In genomic region chr9:107698611-107699190, GRCm38 (mm10) we compare ENCODE assay signal across 9 mouse cellular contexts. TPM values are rescaled to one million over a fixed set of nuclear protein-coding genes. Genes with fewer than 3 reads are reported as not detected.
A peak's percentile ranks its signal among the peaks of the same experiment; 100 is the strongest.
DNase-seq lines count a peak whose midpoint lies in the region; ATAC-seq and TF ChIP-seq lines count a peak whose summit lies in the region.
"Had no signal": no experiment of that assay in that cellular context is flagged by ENCODE, and none has a peak within 500 bp of the region (broad histone marks: within the 10 kb centered on the region; RNA-seq: fewer than 3 reads in every experiment).

No protein-coding gene starts in this region.

- 0 out of 2 replicates have a peak overlapping the region, but pooled peaks have one; percentile 21 for H3K9ac ChIP-seq in forebrain, embryonic 14.5 days (ENCODE audit: low read length)
- no peak overlapping the region for H3K9ac ChIP-seq in neural tube, embryonic 11.5 days (ENCODE audit: low read length)

- no peak overlapping the region for H3K4me3 ChIP-seq in gastrocnemius, adult 2 months
- H3K4me3 ChIP-seq in forebrain, embryonic 14.5 days (ENCODE audit: low read depth, low read length): no peak overlapping the region
- no peak overlapping the region for H3K4me3 ChIP-seq in neural tube, embryonic 11.5 days (ENCODE audit: low read depth, low read length)

- peak overlapping the region; percentile 37; the same call in 1 of the 2 replicates for H3K4me2 ChIP-seq in forebrain, embryonic 14.5 days (ENCODE audit: low read length)
- H3K4me2 ChIP-seq in neural tube, embryonic 11.5 days (ENCODE audit: low read depth): peak overlapping the region; percentile 3

- no peaks in the 10 kb centered on the region; the same call in 1 of the 2 replicates for H3K27me3 ChIP-seq in forebrain, embryonic 14.5 days (replicated peaks; ENCODE audit: control insufficient read depth, insufficient read depth, low read length)
- H3K27me3 ChIP-seq in neural tube, embryonic 11.5 days (ENCODE audit: control insufficient read depth, insufficient read depth, low read length): no peaks in the 10 kb centered on the region

- no peak; the same call in 1 of the 2 replicates for TF ChIP-seq CTCF in gastrocnemius, adult 2 months (IDR thresholded peaks at IDR 0.05)

- peaks cover 3% of the 10 kb centered on the region for H3K36me3 ChIP-seq in forebrain, embryonic 14.5 days (ENCODE audit: control insufficient read depth, insufficient read depth, low read length)
- H3K36me3 ChIP-seq in neural tube, embryonic 11.5 days (ENCODE audit: control insufficient read depth, insufficient read depth, low read length): no peaks in the 10 kb centered on the region; the same call in 1 of the 2 replicates

- H3K4me1 ChIP-seq in forebrain, embryonic 14.5 days (ENCODE audit: control insufficient read depth, insufficient read depth, low read length): peaks cover 59% of the 10 kb centered on the region
- peaks cover 39% of the 10 kb centered on the region for H3K4me1 ChIP-seq in neural tube, embryonic 11.5 days (ENCODE audit: control insufficient read depth, insufficient read depth, low read length)

- peak; percentile 28 for ATAC-seq in forebrain, embryonic 14.5 days
- ATAC-seq in neural tube, embryonic 11.5 days (ENCODE audit: insufficient read depth, low FRiP score, low TSS enrichment): no peak

- DNase-seq in gastrocnemius, adult 2 months: no peak
- no peak for DNase-seq in gastrocnemius, postnatal 36 days
- DNase-seq in forebrain, embryonic 14.5 days (ENCODE audit: low spot score): no peak
- DNase-seq in kidney, postnatal 4 days: peak; percentile 79 to 86
- peak; percentile 31 for DNase-seq in neural tube, embryonic 11.5 days (ENCODE audit: low spot score)
- no peak for DNase-seq in thymus, postnatal 0 days (ENCODE audit: low spot score)
- no peak for DNase-seq in frontal cortex, postnatal 36 days (ENCODE audit: low spot score in 2 of 2)
- no peak for DNase-seq in gastrocnemius, postnatal 14 days
- DNase-seq: layer of hippocampus, adult 9-11 months had no signal

- intact Hi-C loops in gastrocnemius, adult 2 months (cut with DNase I): no loop called here
- intact Hi-C loops in gastrocnemius, postnatal 36 days (cut with DNase I): no loop called here
- intact Hi-C loops in gastrocnemius, postnatal 14 days (cut with DNase I; ENCODE audit: low total_unique reads): no loop called here

- no peaks in the 10 kb centered on the region for H3K9me3 ChIP-seq in forebrain, embryonic 14.5 days (replicated peaks; ENCODE audit: control insufficient read depth, low read length)
- no peaks in the 10 kb centered on the region for H3K9me3 ChIP-seq in neural tube, embryonic 11.5 days (ENCODE audit: control insufficient read depth, low read length)

- 7% methylated on average over 14 of the region's 14 CpGs for WGBS in forebrain, embryonic 14.5 days
- whole genome bisulfite sequencing in neural tube, embryonic 11.5 days: 9% methylated on average over 14 of the region's 14 CpGs

- H3K27ac ChIP-seq in gastrocnemius, adult 2 months: peak overlapping the region; percentile 78
- 0 out of 2 replicates have a peak overlapping the region, but pooled peaks have one; percentile 24 for H3K27ac ChIP-seq in forebrain, embryonic 14.5 days (ENCODE audit: low read depth, low read length)
- H3K27ac ChIP-seq in neural tube, embryonic 11.5 days (ENCODE audit: low read depth, low read length): no peak overlapping the region

RNA-seq across cellular contexts. Expression of gene Sema3f, which starts 11.6 kb away (rescaled TPM):
- 1 to 10 TPM; 6.3 to 9.2 TPM for total RNA-seq in gastrocnemius, adult 2 months (2021)
- 1 to 10 TPM; 4.9 to 6.1 TPM for total RNA-seq in gastrocnemius, postnatal 36 days (2021)
- 7.4 and 12.2 TPM in 2 replicates for polyA plus RNA-seq in forebrain, embryonic 14.5 days (2014; fragmentation: Nextera tagmentation; extraction: Ambion mirVana)
- 15.3 and 17.0 TPM in 2 replicates for polyA plus RNA-seq in neural tube, embryonic 11.5 days (2014; fragmentation: Nextera tagmentation; extraction: Ambion mirVana)
- polyA plus RNA-seq in thymus, postnatal 0 days (2015; fragmentation: Nextera tagmentation; extraction: Ambion mirVana): 2.2 and 3.2 TPM in 2 replicates
- total RNA-seq in gastrocnemius, postnatal 14 days (2021): 10 to 100 TPM in 1 of 2 experiments, 1 to 10 TPM in 1; 8.4 to 10.6 TPM

RNA-seq across cellular contexts. Expression of gene Gnat1, which starts 19.2 kb away (rescaled TPM):
- not detected for total RNA-seq in gastrocnemius, adult 2 months (2021)
- total RNA-seq in gastrocnemius, postnatal 36 days (2021): not detected
- polyA plus RNA-seq in forebrain, embryonic 14.5 days (2014; fragmentation: Nextera tagmentation; extraction: Ambion mirVana): 0.28 and 0.66 TPM in 2 replicates
- 1.9 and 2.4 TPM in 2 replicates for polyA plus RNA-seq in neural tube, embryonic 11.5 days (2014; fragmentation: Nextera tagmentation; extraction: Ambion mirVana)
- 0.62 and 0.85 TPM in 2 replicates for polyA plus RNA-seq in thymus, postnatal 0 days (2015; fragmentation: Nextera tagmentation; extraction: Ambion mirVana)
- not detected for total RNA-seq in gastrocnemius, postnatal 14 days (2021)

RNA-seq across cellular contexts. Expression of gene Slc38a3, which starts 29.4 kb away (rescaled TPM):
- 10 to 100 TPM; 60.8 to 94.7 TPM for total RNA-seq in gastrocnemius, adult 2 months (2021)
- total RNA-seq in gastrocnemius, postnatal 36 days (2021): 10 to 100 TPM; 60.6 to 81.6 TPM
- polyA plus RNA-seq in forebrain, embryonic 14.5 days (2014; fragmentation: Nextera tagmentation; extraction: Ambion mirVana): 32.8 and 32.9 TPM in 2 replicates
- polyA plus RNA-seq in neural tube, embryonic 11.5 days (2014; fragmentation: Nextera tagmentation; extraction: Ambion mirVana): 6.8 and 7.2 TPM in 2 replicates
- polyA plus RNA-seq in thymus, postnatal 0 days (2015; fragmentation: Nextera tagmentation; extraction: Ambion mirVana): 0.60 and 1.1 TPM in 2 replicates
- 10 to 100 TPM; 29.8 to 57.1 TPM for total RNA-seq in gastrocnemius, postnatal 14 days (2021)

Comparison
In these comparisons a context has a peak if more than half of its experiments do, and no peak if none do; other contexts are left out.
1. DNase-seq: peak in kidney, postnatal 4 days (2 of 2) and neural tube, embryonic 11.5 days (single experiment); none in gastrocnemius, adult 2 months (single experiment), gastrocnemius, postnatal 36 days (0 of 2), forebrain, embryonic 14.5 days (single experiment), thymus, postnatal 0 days (single experiment), frontal cortex, postnatal 36 days (0 of 2) and gastrocnemius, postnatal 14 days (single experiment).